Mouse (Mus musculus): ENCODE data around the gene Paf1. TPM values are rescaled to one million over a fixed set of nuclear protein-coding genes. Genes with fewer than 3 reads are reported as not detected.
A peak's percentile ranks its signal among the peaks of the same experiment; 100 is the strongest.

Gene Paf1
- total RNA-seq, 2 experiments from 2014 or later = 97.6 to 136 TPM

DNA sequence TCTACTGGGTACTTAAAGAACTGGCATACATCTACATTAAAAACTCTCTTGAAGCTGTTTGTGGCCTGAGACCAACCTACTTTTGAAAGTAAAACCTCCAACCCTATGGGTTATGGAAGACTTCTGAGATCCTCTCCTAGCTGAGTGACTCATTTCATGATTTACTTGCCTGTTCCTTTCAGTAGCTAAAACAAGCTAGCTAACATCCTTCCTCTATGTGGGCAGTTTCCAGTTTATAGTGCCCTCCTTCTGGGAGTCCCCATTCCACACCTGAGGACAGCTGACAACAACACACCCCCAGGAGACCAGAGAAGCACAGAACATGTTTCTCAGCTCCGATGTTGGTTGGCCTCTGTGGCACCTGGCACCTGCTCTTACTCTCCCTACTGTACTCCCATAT, 30.3 kb downstream of the Paf1 start:
- no peak for ATAC-seq (replicated peaks; ENCODE audit: poor library complexity, severe bottlenecking)

DNA sequence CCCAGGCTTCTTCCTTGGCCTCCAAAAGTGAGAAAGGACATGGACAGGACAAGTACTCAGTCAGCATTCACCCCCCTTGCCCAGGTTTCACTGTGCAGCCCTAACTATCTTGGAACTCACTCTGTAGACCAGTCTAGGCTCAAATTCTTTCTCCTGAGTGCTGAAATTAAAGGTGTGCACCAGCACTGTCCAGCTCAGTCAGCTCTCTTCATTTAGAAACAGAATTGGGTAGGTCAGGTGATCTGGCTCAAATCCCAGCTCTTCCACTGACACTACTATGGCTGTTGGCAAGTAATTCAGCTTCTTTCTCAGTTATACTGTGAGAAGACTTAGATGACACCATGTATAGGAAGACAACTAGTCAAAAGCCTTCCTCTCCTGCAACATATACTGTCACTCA, 35.0 kb downstream of the Paf1 start:
- no peak for ATAC-seq (replicated peaks; ENCODE audit: poor library complexity, severe bottlenecking)

DNA sequence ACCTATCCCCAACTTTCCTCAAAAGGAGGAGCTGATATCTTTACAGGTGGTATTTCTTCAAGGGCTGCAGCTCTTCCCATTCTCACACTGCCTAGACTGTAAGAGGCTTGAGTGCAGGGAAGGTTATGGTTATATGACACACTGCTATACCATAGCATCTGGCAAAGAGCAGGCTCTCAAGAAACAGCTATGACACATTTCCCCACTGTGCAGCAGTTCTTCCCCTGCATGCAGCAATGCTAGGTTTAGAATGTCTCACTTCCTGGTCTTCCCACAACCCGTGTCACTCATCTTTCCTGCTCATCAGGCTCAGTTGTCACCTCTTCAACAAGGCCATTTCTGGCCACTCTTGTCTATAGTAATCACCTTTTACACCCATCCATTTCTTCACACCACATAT, 37.8 kb downstream of the Paf1 start:
- peak; percentile 78 for ATAC-seq (replicated peaks; ENCODE audit: poor library complexity, severe bottlenecking)

DNA sequence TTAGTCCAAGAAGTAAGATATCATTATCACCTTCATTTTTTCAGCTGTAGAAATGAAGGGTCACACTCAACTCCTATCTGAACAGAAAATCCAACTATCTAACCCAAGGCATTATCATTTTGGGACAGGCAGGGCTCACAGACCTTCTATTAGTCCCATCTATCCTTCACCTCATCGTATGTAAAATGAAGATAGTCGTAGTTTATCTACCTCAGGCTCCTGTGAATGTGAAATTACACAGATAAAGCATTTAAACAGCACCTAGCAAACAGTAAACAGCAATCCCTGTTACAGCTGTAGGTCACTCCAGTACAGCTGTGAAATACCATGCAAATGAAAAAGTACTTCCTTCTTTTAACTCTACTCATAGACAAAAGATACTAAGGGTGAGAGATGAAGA, 39.5 kb downstream of the Paf1 start:
- ATAC-seq (replicated peaks; ENCODE audit: poor library complexity, severe bottlenecking) = no peak

DNA sequence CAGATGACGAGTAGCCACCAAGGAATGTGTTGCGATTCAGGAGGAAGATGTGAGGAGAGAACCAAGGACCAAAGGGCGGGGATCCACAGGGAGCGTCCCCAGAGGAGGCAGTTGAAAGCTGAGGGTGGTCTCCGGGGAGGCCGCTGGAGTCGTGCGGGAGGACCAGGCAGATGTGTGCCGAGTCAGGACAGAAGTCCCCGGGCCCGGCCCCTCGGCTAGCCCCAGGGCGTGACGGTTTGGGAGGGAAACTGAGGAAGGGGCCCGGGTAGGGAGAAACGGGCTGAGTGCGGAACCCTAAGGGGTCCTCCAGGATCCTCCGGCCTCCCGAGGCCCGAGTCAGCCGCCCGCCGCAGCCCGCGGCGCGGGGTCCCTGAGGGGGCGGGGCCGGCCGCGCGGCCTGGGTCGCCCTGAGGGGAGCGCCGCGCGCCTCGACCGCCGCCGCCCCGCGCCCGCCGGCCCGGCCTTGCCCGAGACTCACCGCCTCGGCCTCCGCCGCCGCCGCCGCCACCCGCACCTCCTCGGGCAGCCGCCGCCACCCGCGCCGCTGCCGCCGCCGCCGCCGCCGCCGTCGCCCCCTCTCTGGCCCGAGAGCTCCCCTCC, 43.0 kb downstream of the Paf1 start:
- ATAC-seq (replicated peaks; ENCODE audit: poor library complexity, severe bottlenecking) = no peak

DNA sequence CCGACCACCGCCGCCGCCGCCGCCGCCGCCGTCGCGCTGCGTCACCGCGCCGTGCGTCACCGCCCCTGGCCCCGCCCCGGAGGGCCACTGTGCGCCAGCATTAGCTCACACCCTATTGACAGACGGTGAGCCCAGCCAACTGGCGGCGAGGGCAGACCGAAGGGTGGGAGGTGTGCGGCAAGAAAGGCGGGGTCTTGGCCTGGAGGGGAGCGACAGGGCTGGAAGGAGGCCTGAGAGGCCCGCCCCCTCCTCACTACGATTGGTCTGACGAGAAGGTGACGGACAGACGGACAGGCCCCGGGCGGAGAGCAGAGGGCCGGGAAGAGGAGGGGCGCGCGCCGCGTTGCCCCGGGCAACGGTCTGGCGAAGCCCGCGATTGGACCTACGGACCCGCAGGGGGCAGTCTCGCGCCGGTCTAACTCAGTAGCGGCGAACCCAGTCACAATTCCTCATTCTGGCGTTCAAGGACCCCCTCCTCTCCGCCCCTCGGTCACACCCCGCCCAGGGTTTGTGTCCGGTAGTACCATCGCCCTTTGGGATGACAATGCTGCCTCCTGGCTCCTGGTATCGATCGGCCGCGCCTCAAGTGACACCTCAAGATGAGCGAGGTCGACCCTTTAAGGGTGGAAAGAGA, 43.6 kb downstream of the Paf1 start:
- peak; percentile 82 for ATAC-seq (replicated peaks; ENCODE audit: poor library complexity, severe bottlenecking)

DNA sequence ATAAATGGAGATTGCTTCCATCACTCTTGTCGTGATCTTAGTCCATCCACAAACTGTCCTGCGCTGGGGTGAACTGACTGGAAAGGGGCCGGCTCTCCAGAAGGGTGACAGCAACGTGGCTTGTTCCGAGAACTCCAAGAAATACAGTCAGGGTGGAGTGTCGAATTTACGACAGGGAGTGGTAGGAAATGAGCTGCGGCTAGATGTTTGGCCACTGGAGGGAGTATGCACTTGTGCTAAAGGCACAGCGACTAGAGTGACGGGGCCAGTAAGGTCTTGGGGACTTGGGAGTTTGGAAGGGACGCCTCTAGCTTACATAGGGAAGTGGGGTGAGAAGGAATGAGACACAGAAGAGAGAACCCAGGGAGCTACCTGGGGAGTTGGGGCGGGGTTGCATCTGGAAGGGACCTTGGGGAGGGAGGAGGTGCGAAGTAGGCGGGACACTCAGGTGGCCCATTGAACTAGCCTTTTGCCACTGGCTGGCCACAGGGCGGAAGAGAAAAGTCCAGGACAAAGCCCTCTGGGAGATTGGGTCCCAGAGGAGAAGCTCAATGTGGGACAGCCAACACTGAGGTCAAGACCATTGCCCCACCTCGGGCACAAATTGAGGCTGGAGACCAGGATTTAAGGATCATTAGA, 44.3 kb downstream of the Paf1 start, which contains the start of gene Gmfg:
Gene Gmfg (plus strand): TSS at position 516 of the 639 bp plus-strand sequence.
- peak; percentile 57 for ATAC-seq (replicated peaks; ENCODE audit: poor library complexity, severe bottlenecking)

DNA sequence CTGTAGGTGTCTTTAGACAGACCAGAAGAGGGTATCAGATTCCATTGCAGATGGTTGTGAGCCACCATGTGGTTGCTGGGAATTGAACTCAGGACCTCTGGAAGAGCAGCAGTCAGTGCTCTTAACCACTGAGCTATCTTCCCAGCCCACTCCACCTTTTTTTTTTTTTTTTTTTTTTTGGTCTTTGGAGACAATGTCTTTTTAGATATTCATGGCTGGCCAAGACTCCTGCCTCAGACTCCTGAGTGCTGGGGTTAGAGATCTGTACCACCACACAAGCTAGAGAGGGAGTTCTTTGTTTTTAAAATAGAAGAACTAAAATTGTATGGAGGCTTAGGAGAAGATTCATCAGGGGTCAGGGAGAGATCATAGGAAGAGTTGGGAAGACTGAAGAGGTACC, 45.2 kb downstream of the Paf1 start:
- no peak for ATAC-seq (replicated peaks; ENCODE audit: poor library complexity, severe bottlenecking)

DNA sequence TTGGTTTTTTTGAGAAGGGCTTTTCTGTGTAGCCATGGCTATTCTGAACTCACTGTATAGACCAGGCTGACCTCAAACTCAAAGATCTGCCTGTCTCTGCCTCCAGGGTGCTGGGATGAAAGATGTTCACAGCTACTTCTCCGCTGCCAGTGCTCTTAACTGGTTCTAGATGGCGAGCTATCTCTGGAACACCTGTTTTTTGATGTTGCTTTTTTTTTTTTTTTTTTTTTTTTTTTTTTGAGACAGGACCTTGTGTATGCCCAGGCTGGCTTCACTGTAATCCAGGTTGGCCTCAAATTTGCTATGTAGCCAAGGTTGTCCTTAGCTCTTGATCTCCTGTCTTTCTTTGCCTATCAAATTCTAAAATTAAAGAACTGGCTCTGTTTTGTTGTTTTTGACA, 46.0 kb downstream of the Paf1 start:
- no peak for ATAC-seq (replicated peaks; ENCODE audit: poor library complexity, severe bottlenecking)

DNA sequence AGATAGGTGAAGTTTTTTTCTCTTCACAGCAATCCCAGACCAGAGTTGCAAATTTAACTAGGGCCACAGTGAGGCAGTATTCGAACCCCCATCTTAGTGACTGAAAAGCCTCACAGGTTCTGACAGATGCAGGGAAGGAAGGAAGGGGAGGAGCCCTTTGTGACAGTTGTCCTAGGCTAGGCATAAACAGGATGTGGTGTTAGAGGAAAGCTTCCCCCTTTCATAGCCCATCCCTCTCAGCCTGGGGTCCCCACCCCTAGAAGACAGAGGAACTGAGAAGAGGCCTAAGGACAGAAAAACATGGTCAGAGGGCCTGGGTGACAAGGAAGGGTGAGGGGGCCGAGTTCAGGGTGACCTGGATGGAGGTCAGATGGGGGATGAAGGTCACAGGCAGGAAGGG, 48.0 kb downstream of the Paf1 start:
- ATAC-seq (replicated peaks; ENCODE audit: poor library complexity, severe bottlenecking) = peak; percentile 55

DNA sequence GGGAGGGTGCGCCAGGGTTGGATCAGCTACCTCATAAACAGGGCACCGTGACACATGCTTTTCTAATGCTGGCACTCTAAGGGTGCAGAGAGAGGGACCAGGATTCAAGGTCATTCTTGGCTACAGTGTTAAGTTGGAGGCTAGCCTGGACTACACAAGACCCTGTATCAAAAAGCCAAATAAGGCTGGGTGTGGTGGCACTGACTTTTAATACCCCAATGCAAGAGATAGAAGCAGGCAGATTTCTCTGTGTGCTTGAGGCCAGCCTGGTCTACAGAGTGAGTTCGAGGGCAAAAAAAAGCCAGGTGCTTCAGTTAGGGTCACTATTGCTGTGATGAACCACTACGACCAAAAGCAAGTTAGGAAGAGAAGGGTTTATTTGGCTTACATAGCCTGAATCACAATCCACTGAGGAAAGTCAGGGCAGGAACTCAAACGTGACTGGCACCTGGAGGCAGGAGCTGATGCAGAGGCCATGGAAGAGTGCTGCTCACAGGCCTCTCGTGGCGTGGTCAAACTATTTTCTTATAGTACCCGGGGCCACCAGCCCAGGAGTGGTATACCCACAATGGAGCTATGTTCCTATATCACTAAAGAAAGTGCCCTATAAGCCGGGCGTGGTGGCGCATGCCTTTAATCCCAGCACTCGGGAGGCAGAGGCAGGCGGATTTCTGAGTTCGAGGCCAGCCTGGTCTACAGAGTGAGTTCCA, 49.2 kb downstream of the Paf1 start:
- ATAC-seq (replicated peaks; ENCODE audit: poor library complexity, severe bottlenecking) = no peak

DNA sequence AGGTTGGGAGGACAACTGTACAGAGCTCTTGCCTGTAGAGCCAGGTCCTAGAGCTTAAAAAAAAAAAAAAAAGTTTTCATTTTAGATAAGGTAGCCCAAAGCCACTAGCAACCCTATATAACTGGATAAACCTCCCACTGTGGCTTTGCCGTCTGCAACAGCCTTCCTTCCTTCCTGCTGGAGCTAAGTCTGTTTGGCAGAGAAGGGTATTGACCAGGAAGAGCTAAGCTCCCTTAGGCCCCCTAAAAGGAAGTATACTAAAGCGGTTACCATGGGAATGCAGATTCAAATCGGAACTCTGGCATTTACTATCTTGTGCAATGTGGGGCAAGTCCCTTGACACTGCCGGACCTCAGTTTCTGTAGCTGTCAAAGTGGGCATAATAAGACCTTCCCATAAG, 49.9 kb downstream of the Paf1 start:
- peak; percentile 78 for ATAC-seq (replicated peaks; ENCODE audit: poor library complexity, severe bottlenecking)

DNA sequence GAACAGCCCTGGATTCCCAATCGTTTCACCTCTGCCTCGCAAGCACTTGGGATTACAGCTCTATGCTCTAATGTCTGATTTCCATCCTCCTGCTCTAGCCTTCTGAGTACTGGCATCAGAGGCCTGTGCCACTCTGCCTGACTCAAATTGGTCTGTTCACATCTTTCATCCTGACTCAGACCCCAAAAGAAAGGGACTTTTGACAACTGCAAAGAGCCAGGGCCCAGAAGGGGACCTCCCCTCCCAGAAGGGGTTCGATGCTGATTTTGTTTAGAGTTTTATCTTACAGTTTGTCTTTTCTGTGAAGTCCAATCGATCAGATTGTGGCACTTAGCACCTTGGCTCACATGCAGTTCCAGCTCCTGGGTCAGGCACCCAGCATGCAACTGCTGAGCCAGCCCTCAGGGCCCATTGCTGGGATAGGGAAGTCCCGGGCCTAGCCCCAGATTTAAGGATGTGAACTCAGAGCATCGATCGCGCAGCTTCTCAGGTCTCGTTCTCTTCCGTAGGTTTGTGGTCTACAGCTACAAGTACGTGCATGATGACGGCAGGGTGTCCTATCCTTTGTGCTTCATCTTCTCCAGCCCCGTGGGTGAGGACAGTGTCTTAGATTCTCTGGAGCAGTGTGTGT, 51.7 kb downstream of the Paf1 start:
- peak; percentile 30 for ATAC-seq (replicated peaks; ENCODE audit: poor library complexity, severe bottlenecking)

DNA sequence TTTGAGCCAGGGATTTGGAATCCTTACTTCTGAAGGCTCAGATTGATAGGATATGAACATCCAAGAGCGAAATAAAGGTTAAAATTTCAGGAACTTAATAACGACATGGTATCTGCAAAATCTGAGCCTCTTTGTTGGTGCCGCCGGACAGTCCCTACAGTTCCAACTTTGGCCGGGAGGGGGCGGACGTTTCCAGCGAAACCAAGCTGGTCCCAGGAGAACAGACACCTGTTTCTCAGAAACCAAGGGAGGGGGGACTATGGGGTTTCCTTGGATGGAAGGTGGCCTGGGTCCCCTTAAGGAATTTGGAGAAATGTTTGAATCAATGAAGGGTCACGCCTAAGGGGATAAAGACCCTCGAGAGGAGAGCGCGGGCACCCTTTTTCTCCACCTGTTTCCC, 53.7 kb downstream of the Paf1 start:
- no peak for ATAC-seq (replicated peaks; ENCODE audit: poor library complexity, severe bottlenecking)

DNA sequence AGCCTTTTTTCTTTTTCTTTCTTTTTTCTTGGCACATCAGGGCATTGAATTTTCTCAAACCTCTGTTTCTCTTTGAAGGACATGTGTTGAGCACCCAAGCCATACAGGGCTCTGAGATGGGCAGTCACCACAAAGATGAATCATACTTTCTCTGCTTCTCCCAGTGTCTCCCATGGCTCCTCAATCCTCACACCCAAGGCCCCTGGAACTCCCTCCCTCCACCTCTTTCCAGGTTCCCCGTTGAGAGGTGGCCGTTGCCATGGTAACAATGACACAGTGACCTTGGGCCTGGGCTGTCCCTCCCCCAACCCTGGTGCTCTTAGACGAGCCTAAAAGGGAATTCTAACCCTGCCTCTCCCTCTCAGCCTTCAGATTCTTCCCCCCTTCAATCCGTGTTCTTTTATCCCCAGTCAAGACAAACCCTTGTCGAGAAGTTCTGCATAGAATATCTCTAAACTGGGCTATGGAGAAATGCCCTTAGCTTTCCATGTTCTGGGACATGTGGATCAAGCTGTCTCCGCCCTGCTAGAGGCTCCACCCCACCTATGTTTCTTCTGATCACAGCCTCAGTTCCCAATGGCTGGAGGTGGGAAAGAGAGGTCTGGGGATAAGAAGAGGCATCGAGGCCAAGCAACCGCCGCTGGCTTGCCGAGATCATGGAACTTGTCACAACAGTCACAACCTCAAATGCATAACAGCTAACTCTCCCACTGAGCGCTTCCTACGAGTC, 54.5 kb downstream of the Paf1 start:
- no peak for ATAC-seq (replicated peaks; ENCODE audit: poor library complexity, severe bottlenecking)

DNA sequence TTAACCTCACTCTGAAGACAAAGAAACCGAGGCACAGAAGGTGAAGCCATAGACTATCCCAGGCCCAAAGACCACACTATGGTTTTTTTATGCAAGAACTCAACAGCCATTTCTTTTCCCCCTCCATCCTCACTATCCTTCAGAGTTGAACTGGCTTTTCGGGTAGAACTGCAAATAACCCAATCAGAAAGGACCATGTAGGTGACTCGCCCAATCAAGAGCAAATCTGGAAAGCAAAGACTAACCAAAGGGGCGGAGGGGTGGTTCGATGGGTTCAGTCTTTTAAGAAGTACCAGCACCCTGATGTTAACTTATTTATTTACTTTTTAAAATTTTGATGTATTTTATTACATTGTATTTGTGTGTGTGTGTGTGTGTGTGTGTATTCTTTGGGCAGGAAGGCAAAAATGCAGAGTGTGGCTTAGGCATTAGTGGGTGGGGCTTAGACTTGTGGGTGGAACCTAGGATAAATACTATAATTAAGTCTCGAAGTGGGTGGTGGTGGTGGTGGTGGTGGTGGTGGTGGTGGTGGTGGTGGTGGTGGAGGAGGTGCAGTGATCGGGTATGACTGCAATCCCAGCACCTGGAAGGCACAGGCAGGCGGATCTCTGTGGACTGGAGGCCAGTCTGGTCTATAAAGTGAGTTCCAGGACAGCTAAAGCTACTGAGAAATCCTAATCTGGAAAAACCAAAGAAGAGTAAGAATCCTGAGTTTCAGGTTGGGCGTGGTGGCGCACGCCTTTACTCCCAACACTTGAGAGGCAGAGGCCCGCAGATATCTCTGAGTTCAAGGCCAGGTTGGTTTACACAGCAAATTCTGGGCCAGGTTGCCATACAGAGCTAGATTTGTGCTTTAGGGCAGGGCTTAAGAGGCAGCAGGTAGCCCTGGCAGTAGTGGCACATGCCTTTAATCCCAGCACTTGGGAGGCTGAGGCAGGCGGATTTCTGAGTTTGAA, 55.4 kb downstream of the Paf1 start:
- ATAC-seq (replicated peaks; ENCODE audit: poor library complexity, severe bottlenecking) = no peak

All from granulocyte monocyte progenitor cell, adult 5-6 weeks (primary cell).